Mouse (Mus musculus): ENCODE data around the gene Ccdc153. TPM values are rescaled to one million over a fixed set of nuclear protein-coding genes. Genes with fewer than 3 reads are reported as not detected.

Ccdc153 gene
- polyA plus RNA-seq (2017; shearing (Covaris generic)) = not detected

DNA sequence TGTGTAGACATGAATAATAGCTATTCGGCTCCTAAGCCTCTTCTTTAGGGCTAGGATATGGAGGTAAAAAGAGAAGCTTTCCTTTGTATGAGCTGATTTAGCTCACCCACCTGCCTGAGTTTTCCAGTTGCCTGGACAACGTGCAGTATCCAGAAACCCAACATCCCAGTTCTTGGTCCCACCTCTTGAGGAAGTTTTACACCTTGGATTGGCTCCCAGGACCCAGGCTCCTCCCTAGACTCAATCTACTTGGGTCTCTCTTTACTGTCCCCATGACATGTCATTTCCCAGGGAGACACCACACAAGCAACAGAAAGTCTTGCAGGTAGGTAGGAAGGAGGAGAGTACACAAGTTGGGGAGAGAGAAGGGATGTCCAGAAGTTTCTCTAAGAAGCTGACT is at the start of gene Ccdc153:
Gene Ccdc153, plus strand, starts transcription at position 278 of the 400 bp plus-strand sequence.

DNA sequence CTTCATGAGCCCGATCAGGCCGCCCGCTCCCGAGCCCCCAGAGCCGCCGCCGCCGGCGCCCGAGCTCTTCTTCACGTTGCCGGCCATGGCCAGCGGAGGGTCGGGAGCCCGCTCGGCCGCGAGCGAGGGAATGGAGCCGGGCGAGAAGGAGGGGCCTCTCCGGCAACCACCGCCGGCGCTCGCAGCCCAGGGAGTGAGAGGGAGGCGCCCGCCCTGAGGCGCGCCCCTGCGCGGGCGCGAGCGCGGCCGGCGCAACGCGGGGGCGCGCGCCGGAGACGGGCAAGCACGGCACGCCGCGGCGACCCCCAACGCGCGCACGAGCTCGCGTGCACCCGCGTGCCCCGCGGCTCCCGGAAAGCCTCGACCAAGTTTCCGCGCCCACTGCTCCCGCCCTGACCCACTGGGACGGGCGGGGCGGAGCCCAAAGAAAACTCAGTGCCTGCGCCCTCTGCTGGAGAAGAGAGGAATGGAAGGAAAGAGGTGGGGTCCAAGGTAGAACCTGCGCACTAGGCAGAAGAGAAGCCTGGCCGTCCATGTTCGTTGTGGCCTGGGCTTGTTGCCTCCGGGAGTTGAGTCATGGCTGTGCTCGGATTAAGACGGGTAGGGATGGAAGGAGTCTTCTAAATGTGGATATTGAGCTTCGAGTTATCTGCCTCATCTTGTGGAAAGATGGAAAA is 6.5 kb upstream of the Ccdc153 start, which contains the start of gene Cbl:
Gene Cbl, minus strand, starts transcription at position 248 of the 677 bp plus-strand sequence.

DNA sequence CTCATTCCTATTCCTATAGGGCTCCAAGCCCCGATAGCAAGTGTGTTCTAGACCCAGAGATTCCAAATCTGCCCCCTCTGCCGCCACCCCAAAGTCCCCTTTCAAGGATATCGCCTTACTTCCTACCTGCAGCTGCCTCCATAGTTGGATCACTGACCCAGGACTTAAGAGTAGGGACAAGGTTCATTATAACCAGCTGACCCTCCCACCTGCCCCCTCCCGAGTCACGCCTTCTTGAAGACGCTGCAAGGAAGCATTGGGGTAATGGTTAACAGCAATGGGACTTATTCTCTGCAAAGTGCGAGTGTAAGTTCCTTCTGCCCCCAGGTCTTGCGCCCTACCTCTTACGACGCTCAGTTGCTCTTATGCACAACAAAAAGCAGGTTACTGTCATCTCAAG is 10.8 kb downstream of the Ccdc153 start, which contains the start of gene Pdzd3:
Gene Pdzd3, minus strand, starts transcription at position 158 of the 400 bp plus-strand sequence.

DNA sequence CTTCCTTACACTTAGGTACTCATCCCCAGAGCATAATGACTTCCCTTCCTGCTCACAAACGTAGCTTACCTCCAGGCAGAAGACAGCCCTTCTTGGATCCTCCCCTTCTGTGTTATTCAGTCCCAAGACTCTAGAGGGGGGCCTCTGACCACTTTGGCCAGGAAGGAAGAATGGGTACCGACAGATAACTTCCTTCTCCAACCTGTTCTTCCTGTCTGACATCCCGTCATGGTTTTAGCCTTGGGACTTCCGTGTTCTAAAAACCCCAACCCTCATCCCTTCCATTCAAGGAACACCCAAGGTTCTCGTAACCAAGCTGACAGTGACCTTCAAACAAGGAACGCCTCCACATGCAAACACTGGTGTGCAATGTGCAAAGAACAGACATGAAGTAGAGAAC is 28.0 kb downstream of the Ccdc153 start, which contains the start of gene Nlrx1:
Gene Nlrx1, minus strand, starts transcription at position 168 of the 400 bp plus-strand sequence.

DNA sequence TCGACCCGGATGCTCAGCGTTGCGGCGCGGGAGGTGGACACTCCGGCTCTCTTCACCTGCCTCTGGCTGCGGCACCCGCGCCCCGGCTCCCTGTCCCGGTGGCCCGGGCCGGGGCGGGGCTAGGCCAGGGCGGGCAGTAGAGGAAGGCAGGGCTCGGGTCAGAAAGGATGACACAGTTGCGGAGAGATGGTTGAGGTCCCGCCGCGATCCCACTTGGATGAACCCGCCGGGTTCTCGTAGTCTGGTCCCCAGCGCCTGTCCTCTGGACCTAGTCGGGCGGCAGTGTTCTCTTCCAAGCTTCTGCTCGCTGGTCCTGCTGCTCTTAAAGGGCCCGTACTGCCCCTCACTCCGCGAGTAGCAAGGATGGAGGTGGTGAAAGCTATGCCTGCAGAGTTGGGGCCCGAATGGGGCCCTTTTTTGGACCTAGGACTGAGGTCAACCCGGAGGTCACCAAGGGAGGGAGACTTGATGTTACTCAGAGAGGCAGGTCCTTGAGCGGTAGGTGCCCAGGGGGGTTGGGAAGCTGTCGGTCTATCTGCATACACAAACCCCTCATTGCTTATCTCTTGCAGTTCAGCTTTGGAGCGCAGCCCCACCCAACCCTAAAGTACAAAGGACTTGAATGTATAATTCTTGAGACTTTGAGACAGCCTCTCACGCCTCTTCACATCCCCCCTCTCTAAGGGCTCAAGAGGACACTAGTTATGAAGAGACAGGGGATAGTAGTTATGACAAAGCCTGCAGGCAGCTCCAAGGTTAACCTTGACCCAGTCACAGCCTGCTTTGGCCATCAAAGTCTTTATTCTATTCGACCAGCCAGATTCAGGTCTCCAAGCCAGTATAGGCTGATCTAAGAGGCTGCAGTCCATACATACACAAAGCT is 47.8 kb downstream of the Ccdc153 start, which contains the start of gene Abcg4:
Gene Abcg4, minus strand, starts transcription at position 540 of the 883 bp plus-strand sequence.

Other genes starting within 250 kb of the Ccdc153 start
- gene Thy1, start 197.3 kb upstream of the Ccdc153 start, polyA plus RNA-seq (2017; shearing (Covaris generic)) = 132 TPM
- 17.8 TPM for gene Usp2, start 173.7 kb upstream of the Ccdc153 start, polyA plus RNA-seq (2017; shearing (Covaris generic))
- gene Mfrp, start 138.9 kb upstream of the Ccdc153 start, polyA plus RNA-seq (2017; shearing (Covaris generic)) = not detected
- not detected for gene C1qtnf5, start 133.4 kb upstream of the Ccdc153 start, polyA plus RNA-seq (2017; shearing (Covaris generic))
- gene Gm49380, start 127.2 kb upstream of the Ccdc153 start, polyA plus RNA-seq (2017; shearing (Covaris generic)) = not detected
- gene Rnf26, start 127.2 kb upstream of the Ccdc153 start, polyA plus RNA-seq (2017; shearing (Covaris generic)) = 16.6 TPM
- gene Mcam, start 106.2 kb upstream of the Ccdc153 start, polyA plus RNA-seq (2017; shearing (Covaris generic)) = 0.67 TPM
- gene Cbl, start 6.6 kb upstream of the Ccdc153 start, polyA plus RNA-seq (2017; shearing (Covaris generic)) = 33.9 TPM
- gene Pdzd3, start 10.8 kb downstream of the Ccdc153 start, polyA plus RNA-seq (2017; shearing (Covaris generic)) = 0.23 TPM
- gene Nlrx1, start 27.9 kb downstream of the Ccdc153 start, polyA plus RNA-seq (2017; shearing (Covaris generic)) = 4.8 TPM
- not detected for gene Abcg4, start 47.9 kb downstream of the Ccdc153 start, polyA plus RNA-seq (2017; shearing (Covaris generic))
- gene Hinfp, start 65.0 kb downstream of the Ccdc153 start, polyA plus RNA-seq (2017; shearing (Covaris generic)) = 34.4 TPM
- 12.7 TPM for gene C2cd2l, start 79.6 kb downstream of the Ccdc153 start, polyA plus RNA-seq (2017; shearing (Covaris generic))
- 8.7 TPM for gene Dpagt1, start 85.3 kb downstream of the Ccdc153 start, polyA plus RNA-seq (2017; shearing (Covaris generic))
- gene H2afx, start 94.0 kb downstream of the Ccdc153 start, polyA plus RNA-seq (2017; shearing (Covaris generic)) = 61.7 TPM
- gene Hmbs, start 103.6 kb downstream of the Ccdc153 start, polyA plus RNA-seq (2017; shearing (Covaris generic)) = 14.8 TPM
- 50.0 TPM for gene Vps11, start 121.0 kb downstream of the Ccdc153 start, polyA plus RNA-seq (2017; shearing (Covaris generic))
- 15.7 TPM for gene Hyou1, start 138.8 kb downstream of the Ccdc153 start, polyA plus RNA-seq (2017; shearing (Covaris generic))
- gene Slc37a4, start 156.2 kb downstream of the Ccdc153 start, polyA plus RNA-seq (2017; shearing (Covaris generic)) = 13.6 TPM
- 2,034 TPM for gene Rps25, start 166.5 kb downstream of the Ccdc153 start, polyA plus RNA-seq (2017; shearing (Covaris generic))
- gene Trappc4, start 166.9 kb downstream of the Ccdc153 start, polyA plus RNA-seq (2017; shearing (Covaris generic)) = 90.9 TPM
- 44.8 TPM for gene Ccdc84, start 177.9 kb downstream of the Ccdc153 start, polyA plus RNA-seq (2017; shearing (Covaris generic))
- gene Foxr1, start 200.5 kb downstream of the Ccdc153 start, polyA plus RNA-seq (2017; shearing (Covaris generic)) = 0.71 TPM
- not detected for gene Upk2, start 214.3 kb downstream of the Ccdc153 start, polyA plus RNA-seq (2017; shearing (Covaris generic))
- 20.8 TPM for gene Bcl9l, start 242.1 kb downstream of the Ccdc153 start, polyA plus RNA-seq (2017; shearing (Covaris generic))

All from effector memory CD4-positive, alpha-beta T cell, adult 7 months (primary cell).